Mouse (Mus musculus): ENCODE measurements around the gene Nphs2. TPM values are rescaled to one million over a fixed set of nuclear protein-coding genes. Genes with fewer than 3 reads are reported as not detected.
A peak's percentile ranks its signal among the peaks of the same experiment; 100 is the strongest.
"Not testable (repeated sequence)": the region's sequence is repeated elsewhere in the genome, so short reads cannot be mapped to it uniquely, and the experiment has no call there.

Nphs2 gene
- not detected in 2 replicates for polyA plus RNA-seq (2016; fragmentation: Nextera tagmentation; extraction: Ambion mirVana)

- H3K4me1 ChIP-seq: peaks cover 9% of the 10 kb centered on the region
- no peaks in the 10 kb centered on the region for H3K9me3 ChIP-seq
- peak; percentile 21 for DNase-seq (ENCODE audit: extremely low spot score, low spot score)
- H3K27ac ChIP-seq: no peak within 1 kb of the TSS
- peaks cover 63% of the 10 kb centered on the region for H3K27me3 ChIP-seq (ENCODE audit: poor library complexity, severe bottlenecking)
- H3K4me3 ChIP-seq: peak within 1 kb of the TSS; percentile 43
- no peaks in the 10 kb centered on the region for H3K36me3 ChIP-seq (replicated peaks)
- WGBS: 4% methylated on average over 29 of the region's 29 CpGs
Observed at GRCm38 (mm10) chr1:156310630-156311029, at the start of gene Nphs2. TSS of gene Nphs2 (plus strand) at chr1:156310727.

GRCm38 (mm10) chr1:156263352-156263751 lies 47.2 kb upstream of the Nphs2 start:
- Histone ChIP-seq H3K9me3 (no peaks in the 10 kb centered on the region), H3K27me3 (ENCODE audit: poor library complexity, severe bottlenecking) (no peaks in the 10 kb centered on the region), H3K36me3 (replicated peaks) (no peaks in the 10 kb centered on the region), H3K4me1 (peaks cover under 1% of the 10 kb centered on the region; the same call in 1 of the 2 replicates), H3K4me3 (no peak overlapping the region), H3K27ac (no peak overlapping the region)
- peak; percentile 49 for DNase-seq (ENCODE audit: extremely low spot score, low spot score)
- 46% methylated on average over 2 of the region's 2 CpGs for WGBS

- H3K9me3 ChIP-seq: no peaks in the 10 kb centered on the region
- no peaks in the 10 kb centered on the region for H3K27me3 ChIP-seq (ENCODE audit: poor library complexity, severe bottlenecking)
- no peaks in the 10 kb centered on the region for H3K36me3 ChIP-seq (replicated peaks)
- DNase-seq (ENCODE audit: extremely low spot score, low spot score): no peak
- H3K27ac ChIP-seq: no peak overlapping the region
- 93% methylated on average over 8 of the region's 8 CpGs for WGBS
- no peak overlapping the region for H3K4me3 ChIP-seq
- peaks cover 6% of the 10 kb centered on the region for H3K4me1 ChIP-seq
Observed at GRCm38 (mm10) chr1:156263946-156264345, 46.6 kb upstream of the Nphs2 start.

GRCm38 (mm10) chr1:156268546-156268945 lies 42.0 kb upstream of the Nphs2 start:
- H3K4me1 ChIP-seq; DNase-seq (ENCODE audit: extremely low spot score, low spot score); H3K36me3 ChIP-seq (replicated peaks); H3K4me3 ChIP-seq; H3K9me3 ChIP-seq; H3K27ac ChIP-seq; H3K27me3 ChIP-seq (ENCODE audit: poor library complexity, severe bottlenecking): not testable (repeated sequence)
- 23% methylated on average over 3 of the region's 3 CpGs for WGBS

GRCm38 (mm10) chr1:156270471-156270870 lies 40.1 kb upstream of the Nphs2 start:
- no peak overlapping the region for H3K4me3 ChIP-seq
- WGBS: 86% methylated on average over 9 of the region's 9 CpGs
- no peak for DNase-seq (ENCODE audit: extremely low spot score, low spot score)
- H3K27me3 ChIP-seq (ENCODE audit: poor library complexity, severe bottlenecking): no peaks in the 10 kb centered on the region
- no peak overlapping the region for H3K27ac ChIP-seq
- H3K4me1 ChIP-seq: peaks cover 7% of the 10 kb centered on the region
- no peaks in the 10 kb centered on the region for H3K9me3 ChIP-seq
- H3K36me3 ChIP-seq (replicated peaks): no peaks in the 10 kb centered on the region

GRCm38 (mm10) chr1:156271654-156272053 lies 38.9 kb upstream of the Nphs2 start:
- no peaks in the 10 kb centered on the region for H3K9me3 ChIP-seq
- H3K27ac ChIP-seq: no peak overlapping the region
- H3K4me3 ChIP-seq: no peak overlapping the region
- no peak for DNase-seq (ENCODE audit: extremely low spot score, low spot score)
- H3K4me1 ChIP-seq: peaks cover 7% of the 10 kb centered on the region
- H3K27me3 ChIP-seq (ENCODE audit: poor library complexity, severe bottlenecking): no peaks in the 10 kb centered on the region
- WGBS: 64% methylated on average over 5 of the region's 5 CpGs
- no peaks in the 10 kb centered on the region for H3K36me3 ChIP-seq (replicated peaks)

- H3K4me1 ChIP-seq: peaks cover 3% of the 10 kb centered on the region
- no peak overlapping the region for H3K4me3 ChIP-seq
- WGBS: 65% methylated on average over 7 of the region's 7 CpGs
- no peak for DNase-seq (ENCODE audit: extremely low spot score, low spot score)
- H3K9me3 ChIP-seq: no peaks in the 10 kb centered on the region
- no peaks in the 10 kb centered on the region for H3K36me3 ChIP-seq (replicated peaks)
- H3K27ac ChIP-seq: no peak overlapping the region
- H3K27me3 ChIP-seq (ENCODE audit: poor library complexity, severe bottlenecking): no peaks in the 10 kb centered on the region
Observed at GRCm38 (mm10) chr1:156273647-156274046, 36.9 kb upstream of the Nphs2 start.

GRCm38 (mm10) chr1:156280131-156280530 lies 30.4 kb upstream of the Nphs2 start:
- Histone ChIP-seq H3K4me3 (no peak overlapping the region), H3K27ac (no peak overlapping the region), H3K9me3 (no peaks in the 10 kb centered on the region), H3K27me3 (ENCODE audit: poor library complexity, severe bottlenecking) (no peaks in the 10 kb centered on the region), H3K36me3 (replicated peaks) (no peaks in the 10 kb centered on the region), H3K4me1 (no peaks in the 10 kb centered on the region)
- WGBS: 83% methylated on average over 7 of the region's 7 CpGs
- no peak for DNase-seq (ENCODE audit: extremely low spot score, low spot score)

GRCm38 (mm10) chr1:156284207-156284606 lies 26.3 kb upstream of the Nphs2 start:
- no peak overlapping the region for H3K27ac ChIP-seq
- H3K36me3 ChIP-seq (replicated peaks): no peaks in the 10 kb centered on the region
- 89% methylated on average over 10 of the region's 10 CpGs for WGBS
- H3K4me3 ChIP-seq: no peak overlapping the region
- H3K4me1 ChIP-seq: no peaks in the 10 kb centered on the region
- no peaks in the 10 kb centered on the region for H3K27me3 ChIP-seq (ENCODE audit: poor library complexity, severe bottlenecking)
- no peaks in the 10 kb centered on the region for H3K9me3 ChIP-seq
- DNase-seq (ENCODE audit: extremely low spot score, low spot score): no peak

GRCm38 (mm10) chr1:156284851-156285540 lies 25.5 kb upstream of the Nphs2 start:
- no peak overlapping the region for H3K27ac ChIP-seq
- no peaks in the 10 kb centered on the region for H3K36me3 ChIP-seq (replicated peaks)
- 53% methylated on average over 9 of the region's 9 CpGs for WGBS
- H3K4me3 ChIP-seq: no peak overlapping the region
- H3K27me3 ChIP-seq (ENCODE audit: poor library complexity, severe bottlenecking): no peaks in the 10 kb centered on the region
- H3K4me1 ChIP-seq: no peaks in the 10 kb centered on the region
- no peak for DNase-seq (ENCODE audit: extremely low spot score, low spot score)
- no peaks in the 10 kb centered on the region for H3K9me3 ChIP-seq

GRCm38 (mm10) chr1:156285541-156285896 lies 25.0 kb upstream of the Nphs2 start:
- H3K4me3 ChIP-seq: no peak overlapping the region
- no peaks in the 10 kb centered on the region for H3K36me3 ChIP-seq (replicated peaks)
- no peak overlapping the region for H3K27ac ChIP-seq
- DNase-seq (ENCODE audit: extremely low spot score, low spot score): no peak
- 91% methylated on average over 5 of the region's 5 CpGs for WGBS
- H3K27me3 ChIP-seq (ENCODE audit: poor library complexity, severe bottlenecking): no peaks in the 10 kb centered on the region
- no peaks in the 10 kb centered on the region for H3K9me3 ChIP-seq
- H3K4me1 ChIP-seq: no peaks in the 10 kb centered on the region

GRCm38 (mm10) chr1:156288556-156289221 lies 21.8 kb upstream of the Nphs2 start:
- 87% methylated on average over 9 of the region's 9 CpGs for WGBS
- no peaks in the 10 kb centered on the region for H3K36me3 ChIP-seq (replicated peaks)
- no peak for DNase-seq (ENCODE audit: extremely low spot score, low spot score)
- no peaks in the 10 kb centered on the region for H3K27me3 ChIP-seq (ENCODE audit: poor library complexity, severe bottlenecking)
- H3K27ac ChIP-seq: no peak overlapping the region
- H3K9me3 ChIP-seq: no peaks in the 10 kb centered on the region
- no peak overlapping the region for H3K4me3 ChIP-seq
- H3K4me1 ChIP-seq: no peaks in the 10 kb centered on the region

GRCm38 (mm10) chr1:156289222-156289587 lies 21.3 kb upstream of the Nphs2 start:
- WGBS: 81% methylated on average over 10 of the region's 10 CpGs
- H3K27ac ChIP-seq; H3K4me3 ChIP-seq; H3K27me3 ChIP-seq (ENCODE audit: poor library complexity, severe bottlenecking); H3K9me3 ChIP-seq; H3K4me1 ChIP-seq; DNase-seq (ENCODE audit: extremely low spot score, low spot score); H3K36me3 ChIP-seq (replicated peaks): not testable (repeated sequence)

Data from forebrain, embryonic 10.5 days (tissue).